Mouse (Mus musculus) liver, adult 2 months (tissue): ENCODE results near the gene Taok3.

Experiments
- CTCF ChIP-seq: fragments of 200-500 bp; IDR thresholded peaks from 2 replicates; pipeline ENCODE4 v1.5.1; 2011; ENCODE audit warnings: low read depth, low read length, control low read depth
- POLR2A ChIP-seq: fragments of 200-500 bp; IDR thresholded peaks from 2 replicates; pipeline ENCODE4 v1.6.1; 2011; ENCODE audit warnings: low read length, control low read depth; ENCODE audit not compliant: insufficient read depth; ENCODE audit errors: extremely low read depth

- TF ChIP-seq CTCF: no peak
- TF ChIP-seq POLR2A: no peak
Measured at GRCm38 (mm10) chr5:117139822-117140221, 19.9 kb downstream of the Taok3 start.
